Mouse (Mus musculus) adrenal gland, adult 18-20 months (tissue): ENCODE measurements around the gene Kifc3. TPM values are rescaled to one million over a fixed set of nuclear protein-coding genes. Genes with fewer than 3 reads are reported as not detected.

Source experiments
- DNase-seq, 2 experiments: peaks; one replicate each; pipeline ENCODE4 v3.0.0; 2021 to 2022; ENCODE audit warnings: low spot score in 2 of 2
- total RNA-seq, 2 experiments: library from RNA; stranded (reverse); gene quantifications; 1 replicate in 1 of 2; 2 replicates in 1 of 2; pipeline ENCODE4 v1.2.3; 2021

Kifc3 gene
- total RNA-seq, 2 experiments from 2014 or later: 133 to 161 TPM

- peak; percentile 88 for DNase-seq
These were observed 122.0 kb downstream of the Kifc3 start, which contains the start of gene Katnb1 for GRCm38 (mm10) chr8:95080381-95081341. Katnb1 (plus strand) TSS chr8:95081186.

- DNase-seq: no peak
These were observed 123.3 kb downstream of the Kifc3 start for GRCm38 (mm10) chr8:95079305-95079704.

- DNase-seq: no peak
These were observed 124.6 kb downstream of the Kifc3 start for GRCm38 (mm10) chr8:95078055-95078454.

GRCm38 (mm10) chr8:95076151-95076550 is 126.5 kb downstream of the Kifc3 start:
- DNase-seq: no peak

- no peak for DNase-seq
These were observed 127.1 kb downstream of the Kifc3 start for GRCm38 (mm10) chr8:95075504-95075903.

- peak; percentile 65 to 74 for DNase-seq
These were observed 135.0 kb downstream of the Kifc3 start for GRCm38 (mm10) chr8:95067582-95067981.

- no peak for DNase-seq
These were observed 138.1 kb downstream of the Kifc3 start for GRCm38 (mm10) chr8:95064531-95064930.

- DNase-seq: no peak
These were observed 142.6 kb downstream of the Kifc3 start for GRCm38 (mm10) chr8:95059812-95060533.

- no peak for DNase-seq
These were observed 144.0 kb downstream of the Kifc3 start for GRCm38 (mm10) chr8:95058661-95059060.

- no peak for DNase-seq
These were observed 146.2 kb downstream of the Kifc3 start for GRCm38 (mm10) chr8:95056414-95056813.

GRCm38 (mm10) chr8:95054927-95055510 is 147.6 kb downstream of the Kifc3 start, which contains the start of gene Drc7:
Drc7 (plus strand) TSS chr8:95055103.
- no peak for DNase-seq

- no peak for DNase-seq
These were observed 148.2 kb downstream of the Kifc3 start for GRCm38 (mm10) chr8:95054438-95054837.

Other genes starting within 250 kb of the Kifc3 start
- 10 to 100 TPM; 24.1 to 43.3 TPM for gene Adgrg1, start 228.1 kb downstream of the Kifc3 start, total RNA-seq
- gene Adgrg3, start 185.1 kb downstream of the Kifc3 start, total RNA-seq: 1 to 10 TPM; 2.1 to 2.2 TPM
- not detected for gene Drc7, start 147.7 kb downstream of the Kifc3 start, total RNA-seq
- gene Katnb1, start 121.6 kb downstream of the Kifc3 start, total RNA-seq: 10 to 100 TPM; 11.3 to 15.3 TPM
- under 1 TPM; 0.20 to 0.22 TPM for gene Cngb1, start 103.8 kb upstream of the Kifc3 start, total RNA-seq
- gene Tepp, start 107.8 kb upstream of the Kifc3 start, total RNA-seq: 1 to 10 TPM in 1 of 2 experiments, under 1 TPM in 1; 0.64 to 1.3 TPM
- 10 to 100 TPM in 1 of 2 experiments, 1 to 10 TPM in 1; 9.4 to 11.0 TPM for gene Zfp319, start 129.1 kb upstream of the Kifc3 start, total RNA-seq
- gene Usb1, start 129.5 kb upstream of the Kifc3 start, total RNA-seq: 10 to 100 TPM; 11.6 to 11.9 TPM
- gene Mmp15, start 149.5 kb upstream of the Kifc3 start, total RNA-seq: 1 to 10 TPM; 5.6 to 8.9 TPM
- 10 to 100 TPM; 25.8 to 33.6 TPM for gene Cfap20, start 232.1 kb upstream of the Kifc3 start, total RNA-seq